Mouse (Mus musculus) spleen, adult 2 months (tissue): ENCODE measurements around the gene Erc2.

Experiments
- CTCF ChIP-seq: fragments of 200-500 bp; IDR thresholded peaks from 2 replicates; pipeline ENCODE4 v1.5.1; 2011; ENCODE audit warnings: mild to moderate bottlenecking, inconsistent platforms; ENCODE audit not compliant: insufficient read depth, insufficient read length, insufficient replicate concordance; ENCODE audit errors: extremely low read depth
- POLR2A ChIP-seq: fragments of 200-500 bp; IDR thresholded peaks from 2 replicates; pipeline ENCODE4 v1.6.1; 2011; ENCODE audit warnings: low read depth, low read length, inconsistent platforms

DNA sequence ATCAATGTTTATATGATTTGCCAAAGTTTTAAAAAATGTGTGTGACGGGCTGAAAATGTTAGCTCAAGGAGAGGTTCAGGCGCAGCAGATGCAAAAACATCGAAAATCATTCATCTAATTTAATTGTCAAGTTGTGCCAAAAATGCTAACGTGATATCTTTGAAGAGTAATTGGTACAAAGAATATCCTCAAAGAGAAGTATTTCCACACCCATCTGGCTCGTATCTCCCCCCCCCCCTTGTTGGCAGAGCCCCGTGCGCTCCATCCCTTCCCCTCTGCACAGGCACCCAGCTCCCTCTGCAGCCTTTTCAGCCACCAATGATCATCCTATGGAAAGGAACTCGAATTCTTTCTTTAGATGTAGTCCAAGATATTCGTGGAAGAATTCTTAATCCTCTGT lies 797.0 kb downstream of the Erc2 start:
- TF ChIP-seq POLR2A: no peak
- no peak for TF ChIP-seq CTCF
